Mouse (Mus musculus) erythroblast, adult 5-6 weeks (primary cell): Measurements from ENCODE around the gene Sag. TPM values are rescaled to one million over a fixed set of nuclear protein-coding genes. Genes with fewer than 3 reads are reported as not detected.
A peak's percentile ranks its signal among the peaks of the same experiment; 100 is the strongest.

Experiments used
- ATAC-seq: replicated peaks from 2 replicates; pipeline ENCODE4 v1.8.0; 2016; ENCODE audit warnings: moderate number of reproducible peaks, mild to moderate bottlenecking, moderate TSS enrichment, inconsistent platforms; ENCODE audit not compliant: poor library complexity, low FRiP score, severe bottlenecking
- total RNA-seq, 2 experiments: library from RNA; stranded (forward) in 1 of 2; stranded (reverse) in 1 of 2; fragments of 150-400 nt in 1 of 2; fragments of 200-764, 138-1000 nt in 1 of 2; gene quantifications; 2 replicates each; pipeline versions ENCODE4 v1.2.3 to v1.2.4; 2015 to 2017; ENCODE audit warnings: low replicate concordance in 2 of 2

The Sag gene
- total RNA-seq, 2 experiments from 2014 or later, result 3.7 TPM; not detected in 1

GRCm38 (mm10) chr1:87880856-87881255 lies 77.4 kb downstream of the Sag start:
- ATAC-seq, result no peak

DNA sequence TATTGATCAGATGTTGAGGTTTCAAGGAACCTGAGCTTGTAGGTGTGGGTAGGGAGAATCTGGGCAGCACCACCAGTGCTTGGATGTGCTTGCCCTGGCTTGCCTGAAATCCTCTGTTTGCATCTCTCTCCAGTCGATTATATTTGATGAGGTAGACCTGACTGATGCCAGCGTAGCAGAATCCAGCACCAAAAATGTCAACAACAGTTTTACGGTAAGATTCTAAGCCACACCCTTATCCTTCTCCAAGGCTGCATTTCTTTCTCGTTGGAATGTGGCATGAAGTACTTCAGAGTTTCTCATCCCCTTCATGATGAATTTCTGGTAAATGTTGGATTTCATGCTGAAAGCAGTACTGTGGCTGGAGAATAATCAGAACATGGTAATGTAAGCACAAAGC lies 78.2 kb downstream of the Sag start:
- ATAC-seq, result no peak

DNA sequence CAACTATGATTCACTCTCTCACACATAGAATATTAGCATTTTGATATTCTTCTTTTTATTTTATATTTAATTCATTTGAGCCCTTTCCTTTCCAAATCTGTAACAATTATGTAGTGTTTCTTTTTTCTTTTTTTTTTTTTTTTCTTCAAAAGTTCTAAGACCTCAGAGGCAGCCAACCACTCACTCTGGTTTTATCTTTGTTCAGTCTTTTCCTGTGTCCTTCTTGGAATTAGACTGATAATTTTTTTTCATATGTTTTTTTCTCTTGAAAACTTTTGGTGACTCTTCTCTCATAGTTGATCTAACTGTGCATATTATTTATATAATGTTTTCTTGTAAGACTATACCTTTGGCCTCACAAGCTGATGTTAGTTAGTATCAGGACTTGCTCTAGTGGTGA lies 79.1 kb downstream of the Sag start:
- no peak for ATAC-seq

DNA sequence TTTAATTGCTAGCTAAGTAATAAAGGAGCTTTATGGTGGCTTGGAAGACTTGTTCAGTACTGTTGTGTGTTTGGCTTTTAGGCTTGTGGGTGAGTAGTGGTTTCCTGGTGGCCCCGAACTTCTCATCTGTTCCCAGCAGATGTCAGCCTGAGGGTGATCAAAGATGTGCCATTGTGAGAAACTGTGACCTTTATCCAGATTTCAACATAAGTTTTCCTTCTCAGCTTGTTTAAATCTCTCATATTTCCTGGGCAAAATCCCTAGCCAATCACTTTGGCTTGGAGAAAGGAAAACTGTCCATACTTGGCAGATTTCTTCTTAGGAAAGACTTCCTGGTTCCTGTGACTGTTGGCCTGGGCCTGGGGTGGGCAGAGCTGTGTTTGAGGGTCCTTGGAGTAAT lies 87.5 kb downstream of the Sag start:
- ATAC-seq, result peak; percentile 36; the same call in 1 of the 2 replicates

- no peak for ATAC-seq
Observed at GRCm38 (mm10) chr1:87891634-87892033, 88.2 kb downstream of the Sag start.

DNA sequence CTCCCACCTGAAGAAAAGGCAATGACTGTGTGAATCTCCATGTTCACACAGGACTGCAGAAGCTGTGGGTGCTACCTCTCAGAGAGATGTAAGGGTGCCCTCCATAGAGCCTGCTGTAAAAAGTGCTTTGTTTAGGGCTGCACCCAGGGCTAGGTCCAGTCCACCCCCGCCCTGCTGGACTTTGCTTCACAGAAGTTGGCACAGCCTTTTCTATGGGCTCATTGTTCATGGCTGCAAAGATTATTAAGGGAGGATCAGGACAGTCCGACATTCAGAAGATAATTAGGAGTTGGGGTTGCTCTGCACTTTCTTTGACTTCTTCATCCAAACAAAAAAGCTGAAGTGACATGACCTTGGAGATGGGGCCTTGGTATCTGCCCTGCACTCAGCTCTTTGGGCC lies 89.0 kb downstream of the Sag start:
- ATAC-seq, result no peak

DNA sequence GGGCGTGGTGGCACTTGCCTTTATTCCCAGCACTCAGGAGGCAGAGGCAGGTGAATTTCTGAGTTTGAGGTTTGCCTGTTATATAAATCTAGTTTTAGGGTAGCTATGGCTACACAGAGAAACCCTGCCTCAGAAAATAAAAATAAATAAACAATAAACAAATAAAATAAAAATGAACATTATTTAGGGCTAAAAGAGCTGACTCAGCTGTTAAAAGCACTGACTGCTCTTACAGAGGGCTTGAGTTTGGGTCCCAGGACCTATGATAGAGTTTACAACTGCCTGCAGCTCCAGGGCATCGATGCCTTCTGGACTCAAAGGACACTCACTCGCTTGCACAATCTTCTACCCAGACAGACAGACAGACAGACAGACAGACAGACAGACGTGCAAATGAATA lies 89.9 kb downstream of the Sag start:
- ATAC-seq, result no peak

Other genes starting within 250 kb of the Sag start
- not detected in 2 replicates for gene Ngef, start 229.8 kb upstream of the Sag start, total RNA-seq (2015; ENCODE audit: low replicate concordance)
- not detected in 2 replicates for gene Ngef, start 229.8 kb upstream of the Sag start, total RNA-seq (2017; ENCODE audit: low replicate concordance)
- gene Inpp5d, start 183.4 kb upstream of the Sag start, total RNA-seq (2015; ENCODE audit: low replicate concordance), result 50.1 and 53.1 TPM in 2 replicates
- gene Inpp5d, start 183.4 kb upstream of the Sag start, total RNA-seq (2017; ENCODE audit: low replicate concordance), result 19.9 and 25.2 TPM in 2 replicates
- gene Atg16l1, start 47.8 kb upstream of the Sag start, total RNA-seq (2015; ENCODE audit: low replicate concordance), result 38.9 and 57.8 TPM in 2 replicates
- gene Atg16l1, start 47.8 kb upstream of the Sag start, total RNA-seq (2017; ENCODE audit: low replicate concordance), result 73.7 and 95.3 TPM in 2 replicates
- 11.9 and 12.1 TPM in 2 replicates for gene Dgkd, start 49.6 kb downstream of the Sag start, total RNA-seq (2015; ENCODE audit: low replicate concordance)
- gene Dgkd, start 49.6 kb downstream of the Sag start, total RNA-seq (2017; ENCODE audit: low replicate concordance), result 10.2 and 26.8 TPM in 2 replicates
- gene Usp40, start 204.9 kb downstream of the Sag start, total RNA-seq (2015; ENCODE audit: low replicate concordance), result 2.7 and 3.8 TPM in 2 replicates
- gene Usp40, start 204.9 kb downstream of the Sag start, total RNA-seq (2017; ENCODE audit: low replicate concordance), result 2.6 and 7.4 TPM in 2 replicates